Mouse (Mus musculus) lung, postnatal 4 days (tissue): ENCODE data around the gene 2610528J11Rik.
A peak's percentile ranks its signal among the peaks of the same experiment; 100 is the strongest.
"Not testable (repeated sequence)": the region's sequence is repeated elsewhere in the genome, so short reads cannot be mapped to it uniquely, and the experiment has no call there.

Experiments used
- DNase-seq, 2 experiments: peaks; one replicate each; pipeline ENCODE4 v3.0.0; 2021

The 2610528J11Rik gene

DNA sequence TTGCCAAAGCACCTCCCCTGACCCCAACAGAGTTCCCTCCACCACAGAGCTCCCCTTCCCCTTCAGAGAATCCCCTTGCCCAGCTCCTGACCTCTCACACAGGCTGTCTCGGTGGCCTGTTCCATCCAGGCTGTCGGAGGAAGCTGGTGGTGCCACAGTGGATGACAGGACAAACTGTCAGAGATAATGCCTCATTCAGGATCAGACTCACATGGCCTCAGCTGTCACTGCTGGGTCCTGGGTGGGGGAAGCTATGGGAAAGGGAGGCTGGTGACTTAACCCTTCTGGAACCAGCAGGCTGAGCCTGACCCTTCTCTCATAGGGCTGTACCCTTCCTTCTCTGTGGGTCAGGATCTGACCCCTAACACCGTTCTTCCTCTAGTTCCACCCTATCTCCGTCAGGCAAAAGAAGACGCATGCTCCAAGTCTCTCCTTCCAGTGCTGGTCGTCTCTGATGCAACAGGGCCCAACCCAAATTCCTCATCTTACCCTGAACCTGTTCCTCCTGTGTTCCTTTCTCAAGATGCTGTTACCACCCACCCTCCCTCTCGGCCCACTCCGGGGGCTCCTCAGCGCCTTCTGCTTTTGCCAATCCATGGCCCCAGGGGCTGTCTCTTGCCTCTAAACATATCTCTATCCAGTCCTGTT lies 15.8 kb downstream of the 2610528J11Rik start:
- DNase-seq = no peak

GRCm38 (mm10) chr4:118543158-118543530 lies 16.3 kb downstream of the 2610528J11Rik start:
- peak; percentile 31 to 47 for DNase-seq

GRCm38 (mm10) chr4:118543592-118544260 lies 16.9 kb downstream of the 2610528J11Rik start, which contains the start of gene Tmem125:
Tmem125 (minus strand) TSS chr4:118544044.
- peak; percentile 83 to 89 for DNase-seq

DNA sequence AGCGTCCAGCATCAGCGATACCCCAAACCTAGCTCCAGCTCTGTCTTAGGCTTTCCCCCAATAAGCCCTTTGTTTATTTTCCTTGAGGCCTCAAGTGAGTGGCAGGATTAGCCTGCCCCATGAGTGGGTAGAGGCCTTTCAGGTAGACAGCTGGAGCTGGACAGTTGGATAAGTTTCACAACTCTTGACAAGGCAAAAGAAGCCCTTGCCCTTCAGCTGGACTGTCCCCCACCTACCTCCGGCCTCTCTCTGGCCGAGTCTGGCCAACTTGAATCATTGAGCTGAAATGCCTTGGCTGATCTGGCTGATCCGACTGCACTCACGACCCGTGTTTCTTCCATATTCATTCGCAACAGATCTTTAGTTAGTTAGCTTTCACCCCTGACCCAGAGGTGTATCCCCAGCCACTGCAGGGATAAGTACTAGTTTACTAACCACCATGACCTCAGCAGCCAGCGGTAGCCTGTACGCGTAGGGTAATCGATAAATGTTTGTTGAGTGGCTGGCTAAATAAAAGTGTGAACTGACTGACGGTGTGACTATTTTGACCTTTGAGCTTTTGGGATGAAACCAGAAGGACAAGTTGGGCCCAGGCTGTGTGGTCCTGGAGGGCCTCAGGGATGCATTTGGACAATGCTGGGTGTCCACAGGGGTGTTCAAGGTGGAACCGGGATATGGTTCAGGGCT lies 17.8 kb downstream of the 2610528J11Rik start:
- DNase-seq = no peak

DNA sequence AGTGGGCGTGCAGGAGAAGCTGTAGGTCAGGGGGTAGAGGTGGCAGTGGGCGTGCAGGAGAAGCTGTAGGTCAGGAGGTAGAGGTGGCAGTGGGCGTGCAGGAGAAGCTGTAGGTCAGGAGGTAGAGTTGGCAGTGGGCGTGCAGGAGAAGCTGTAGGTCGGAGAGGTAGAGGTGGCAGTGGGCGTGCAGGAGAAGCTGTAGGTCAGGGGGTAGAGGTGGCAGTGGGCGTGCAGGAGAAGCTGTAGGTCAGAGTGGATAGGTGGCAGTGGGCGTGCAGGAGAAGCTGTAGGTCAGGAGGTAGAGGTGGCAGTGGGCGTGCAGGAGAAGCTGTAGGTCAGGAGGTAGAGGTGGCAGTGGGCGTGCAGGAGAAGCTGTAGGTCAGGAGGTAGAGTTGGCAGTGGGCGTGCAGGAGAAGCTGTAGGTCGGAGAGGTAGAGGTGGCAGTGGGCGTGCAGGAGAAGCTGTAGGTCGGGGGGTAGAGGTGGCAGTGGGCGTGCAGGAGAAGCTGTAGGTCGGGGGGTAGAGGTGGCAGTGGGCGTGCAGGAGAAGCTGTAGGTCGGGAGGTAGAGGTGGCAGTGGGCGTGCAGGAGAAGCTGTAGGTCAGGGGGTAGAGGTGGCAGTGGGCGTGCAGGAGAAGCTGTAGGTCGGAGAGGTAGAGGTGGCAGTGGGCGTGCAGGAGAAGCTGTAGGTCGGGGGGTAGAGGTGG lies 20.8 kb downstream of the 2610528J11Rik start:
- DNase-seq = peak; percentile 76 to 85

DNA sequence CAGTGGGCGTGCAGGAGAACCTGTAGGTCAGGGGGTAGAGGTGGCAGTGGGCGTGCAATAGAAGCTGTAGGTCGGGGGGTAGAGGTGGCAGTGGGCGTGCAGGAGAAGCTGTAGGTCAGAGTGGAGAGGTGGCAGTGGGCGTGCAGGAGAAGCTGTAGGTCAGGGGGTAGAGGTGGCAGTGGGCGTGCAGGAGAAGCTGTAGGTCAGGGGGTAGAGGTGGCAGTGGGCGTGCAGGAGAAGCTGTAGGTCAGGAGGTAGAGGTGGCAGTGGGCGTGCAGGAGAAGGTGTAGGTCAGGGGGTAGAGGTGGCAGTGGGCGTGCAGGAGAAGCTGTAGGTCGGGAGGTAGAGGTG lies 21.3 kb downstream of the 2610528J11Rik start:
- not testable (repeated sequence) for DNase-seq

DNA sequence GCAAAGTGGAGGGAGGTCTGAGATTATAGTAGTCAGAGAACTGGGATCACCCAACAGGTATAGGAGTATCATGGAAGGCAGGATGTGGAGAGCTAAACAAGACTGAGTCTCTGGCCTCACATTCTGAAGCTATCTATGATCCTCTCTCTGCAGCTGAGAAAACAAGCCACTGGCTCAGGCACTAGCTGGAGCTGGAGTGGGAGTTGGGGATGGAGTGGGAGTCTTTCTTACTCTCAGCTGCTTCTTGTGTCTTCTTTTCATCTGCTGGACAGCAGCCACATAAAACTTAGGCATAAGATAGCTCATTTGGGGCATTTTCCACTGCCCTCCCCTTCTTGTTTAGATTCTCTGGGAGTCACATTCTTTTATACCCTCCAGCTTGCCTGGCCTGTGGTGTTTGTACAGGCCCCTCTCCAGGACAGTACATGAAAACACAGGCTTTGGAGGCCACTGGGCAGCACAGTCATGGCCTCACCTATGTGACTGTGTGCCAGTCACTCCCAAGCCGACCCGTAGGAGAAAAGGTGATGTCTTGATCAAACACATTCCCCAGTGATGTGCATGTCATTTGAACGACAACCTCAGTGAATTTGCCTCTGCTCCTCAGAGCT lies 26.3 kb downstream of the 2610528J11Rik start:
- no peak for DNase-seq

DNA sequence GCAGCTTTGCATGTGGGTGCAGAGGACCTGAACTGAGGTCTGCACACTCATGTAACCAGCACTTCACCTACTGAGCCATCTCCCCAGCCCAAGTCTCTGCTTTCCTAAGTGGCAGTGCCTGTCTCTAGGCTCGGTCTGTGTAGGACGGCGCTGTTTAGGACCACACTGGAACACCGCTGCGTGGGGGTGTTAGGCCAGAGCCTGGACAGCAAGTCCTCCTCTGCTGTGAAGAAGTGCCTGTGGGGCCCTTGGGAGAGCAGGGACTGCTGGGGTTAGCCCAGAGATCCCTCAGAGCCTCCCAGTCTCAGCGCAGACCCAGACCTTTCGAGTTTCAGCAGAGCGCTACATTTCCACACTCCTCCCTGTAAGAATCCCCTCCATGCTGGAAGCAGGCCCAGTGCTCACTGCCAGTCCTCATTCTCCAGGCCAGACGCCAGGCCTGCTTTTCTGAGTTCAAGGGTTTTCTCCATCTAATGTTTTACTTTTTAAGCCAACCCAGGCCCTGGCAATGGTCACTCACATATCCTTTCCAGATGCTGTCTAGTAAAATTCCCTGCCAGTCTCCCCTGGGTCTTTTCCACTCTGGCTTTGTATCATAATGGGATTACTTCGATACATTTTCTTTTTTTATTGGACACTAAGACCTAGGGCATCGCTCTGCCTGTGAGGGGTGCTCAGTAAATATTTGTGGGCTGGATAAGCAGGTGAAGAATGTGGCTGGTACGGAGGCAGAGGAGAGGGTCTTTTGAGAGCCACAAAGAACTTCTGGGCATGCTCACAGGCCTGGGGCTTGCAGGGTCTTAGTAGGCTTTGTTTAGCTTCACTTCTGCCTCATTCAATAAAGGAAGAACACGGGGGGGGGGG lies 37.5 kb downstream of the 2610528J11Rik start:
- no peak for DNase-seq

DNA sequence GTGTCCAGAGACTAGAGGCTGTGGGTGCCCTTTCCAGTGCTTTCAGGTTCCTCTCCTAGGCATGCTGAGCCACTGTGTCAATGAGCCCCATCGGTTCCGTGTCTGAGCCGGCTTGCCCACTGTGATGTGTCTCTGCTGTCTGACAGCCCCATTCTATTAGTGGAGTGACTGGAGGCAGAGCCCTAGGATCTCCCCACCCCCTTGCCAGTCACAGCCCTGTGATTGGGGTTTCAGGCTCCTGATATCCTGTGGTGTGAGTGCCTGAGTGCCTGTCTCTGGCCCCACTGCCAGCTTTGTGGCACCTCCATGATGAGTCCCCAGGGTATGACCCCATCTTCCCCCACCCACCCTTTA lies 38.1 kb downstream of the 2610528J11Rik start:
- DNase-seq = no peak

- DNase-seq = peak; percentile 48 to 79
Measured at GRCm38 (mm10) chr4:118566161-118566676, 39.4 kb downstream of the 2610528J11Rik start.

- no peak for DNase-seq
Measured at GRCm38 (mm10) chr4:118568709-118569108, 41.9 kb downstream of the 2610528J11Rik start.

DNA sequence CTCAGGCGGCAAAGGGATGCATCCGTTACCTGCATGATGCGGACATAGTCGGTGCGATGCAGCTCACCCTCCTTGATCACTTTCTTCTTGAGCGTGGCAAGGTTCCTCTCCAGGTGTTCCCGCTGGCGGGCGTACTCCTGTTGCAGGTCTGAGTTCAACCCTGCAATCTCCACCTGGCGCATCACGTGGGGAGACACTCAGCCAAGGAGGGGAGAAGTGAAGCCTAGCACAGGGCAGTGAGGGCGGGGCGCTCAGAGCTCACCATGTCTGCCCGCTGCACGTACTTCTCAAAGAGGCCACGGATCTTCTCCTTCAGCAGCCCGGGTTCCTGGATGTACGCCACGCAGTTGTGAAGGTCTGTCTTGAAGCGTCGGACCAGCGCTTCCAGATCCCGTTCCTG lies 42.5 kb downstream of the 2610528J11Rik start:
- DNase-seq = peak in 1 of 2 experiments; percentile 33

DNA sequence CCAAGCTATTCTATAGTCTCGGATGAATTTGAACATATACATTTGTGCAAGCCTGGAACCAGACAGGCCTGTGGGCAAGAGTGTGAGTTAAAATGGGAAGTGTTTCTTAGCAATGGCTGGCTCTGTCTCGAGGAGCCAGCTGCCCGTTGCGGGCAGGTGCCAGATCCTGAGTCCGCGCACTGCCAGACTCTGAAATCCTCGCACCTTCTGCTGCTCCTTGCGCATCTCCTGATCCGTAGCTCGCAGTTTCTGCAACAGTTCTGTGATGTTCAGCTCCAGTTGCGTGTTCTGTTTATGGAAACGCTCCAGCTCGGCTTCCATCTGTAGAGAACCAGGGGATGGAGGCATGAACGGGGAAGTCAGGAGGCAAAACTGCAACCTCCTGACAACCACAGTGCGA lies 44.6 kb downstream of the 2610528J11Rik start:
- DNase-seq = no peak

GRCm38 (mm10) chr4:118576097-118576496 lies 49.3 kb downstream of the 2610528J11Rik start:
- DNase-seq = peak; percentile 74 to 86

DNA sequence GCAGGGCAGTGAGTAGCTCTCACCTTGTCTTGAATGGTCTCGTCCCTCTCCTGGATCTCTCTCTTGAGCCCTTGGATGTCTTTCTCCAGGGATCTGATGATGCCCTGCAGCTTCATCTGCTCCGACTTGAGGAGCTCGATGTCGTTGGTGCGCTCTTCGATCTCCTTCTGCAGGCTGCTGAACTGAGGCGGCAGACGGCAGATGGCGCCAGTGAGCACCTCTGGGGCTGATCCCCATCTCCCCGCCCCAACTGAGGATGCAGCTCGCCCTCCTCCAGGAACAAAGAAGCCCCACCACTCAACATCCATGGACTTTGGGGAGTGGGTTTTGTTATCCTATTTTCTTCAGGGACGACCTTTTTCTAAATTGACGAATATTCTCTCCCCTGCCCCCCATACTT lies 52.5 kb downstream of the 2610528J11Rik start:
- peak; percentile 44 to 46 for DNase-seq
